Mouse (Mus musculus): ENCODE data around the gene Polr2a.
"Not testable (repeated sequence)": the region's sequence is repeated elsewhere in the genome, so short reads cannot be mapped to it uniquely, and the experiment has no call there.

Gene Polr2a

GRCm38 (mm10) chr11:69757303-69758089 is 941 bp downstream of the Polr2a start:
- DNase-seq (ENCODE audit: extremely low read depth, insufficient read length, low spot score): no peak

GRCm38 (mm10) chr11:69754701-69755100 is 3.7 kb downstream of the Polr2a start:
- DNase-seq (ENCODE audit: extremely low read depth, insufficient read length, low spot score): no peak

- DNase-seq (ENCODE audit: extremely low read depth, insufficient read length, low spot score): no peak
Measured at GRCm38 (mm10) chr11:69754233-69754632, 4.2 kb downstream of the Polr2a start.

- no peak for DNase-seq (ENCODE audit: extremely low read depth, insufficient read length, low spot score)
Measured at GRCm38 (mm10) chr11:69752686-69753085, 5.8 kb downstream of the Polr2a start.

GRCm38 (mm10) chr11:69751635-69752034 is 6.8 kb downstream of the Polr2a start:
- no peak for DNase-seq (ENCODE audit: extremely low read depth, insufficient read length, low spot score)

- not testable (repeated sequence) for DNase-seq (ENCODE audit: extremely low read depth, insufficient read length, low spot score)
Measured at GRCm38 (mm10) chr11:69731408-69731807, 27.0 kb downstream of the Polr2a start.

- DNase-seq (ENCODE audit: extremely low read depth, insufficient read length, low spot score): peak; percentile 44
Measured at GRCm38 (mm10) chr11:69729063-69729462, 29.4 kb downstream of the Polr2a start.

- peak; percentile 63 for DNase-seq (ENCODE audit: extremely low read depth, insufficient read length, low spot score)
Measured at GRCm38 (mm10) chr11:69725951-69726350, 32.5 kb downstream of the Polr2a start.

GRCm38 (mm10) chr11:69723074-69723473 is 35.4 kb downstream of the Polr2a start:
- DNase-seq (ENCODE audit: extremely low read depth, insufficient read length, low spot score): no peak

- DNase-seq (ENCODE audit: extremely low read depth, insufficient read length, low spot score): no peak
Measured at GRCm38 (mm10) chr11:69720852-69721251, 37.6 kb downstream of the Polr2a start.

GRCm38 (mm10) chr11:69719423-69719822 is 39.0 kb downstream of the Polr2a start:
- DNase-seq (ENCODE audit: extremely low read depth, insufficient read length, low spot score): no peak

- no peak for DNase-seq (ENCODE audit: extremely low read depth, insufficient read length, low spot score)
Measured at GRCm38 (mm10) chr11:69718661-69719060, 39.8 kb downstream of the Polr2a start.

- no peak for DNase-seq (ENCODE audit: extremely low read depth, insufficient read length, low spot score)
Measured at GRCm38 (mm10) chr11:69716953-69717352, 41.5 kb downstream of the Polr2a start.

GRCm38 (mm10) chr11:69715929-69716328 is 42.5 kb downstream of the Polr2a start:
- no peak for DNase-seq (ENCODE audit: extremely low read depth, insufficient read length, low spot score)

GRCm38 (mm10) chr11:69715482-69715881 is 43.0 kb downstream of the Polr2a start:
- peak; percentile 43 for DNase-seq (ENCODE audit: extremely low read depth, insufficient read length, low spot score)

- no peak for DNase-seq (ENCODE audit: extremely low read depth, insufficient read length, low spot score)
Measured at GRCm38 (mm10) chr11:69714636-69715329, 43.7 kb downstream of the Polr2a start.

- DNase-seq (ENCODE audit: extremely low read depth, insufficient read length, low spot score): no peak
Measured at GRCm38 (mm10) chr11:69712954-69713672, 45.3 kb downstream of the Polr2a start.

- DNase-seq (ENCODE audit: extremely low read depth, insufficient read length, low spot score): no peak
Measured at GRCm38 (mm10) chr11:69711082-69711481, 47.4 kb downstream of the Polr2a start.

- no peak for DNase-seq (ENCODE audit: extremely low read depth, insufficient read length, low spot score)
Measured at GRCm38 (mm10) chr11:69710470-69710869, 48.0 kb downstream of the Polr2a start.

- no peak for DNase-seq (ENCODE audit: extremely low read depth, insufficient read length, low spot score)
Measured at GRCm38 (mm10) chr11:69709554-69710446, 48.6 kb downstream of the Polr2a start.
